Mouse (Mus musculus) cortical plate, adult 2 months (tissue): ENCODE measurements around the gene AC161166.1.

Source experiments
- CTCF ChIP-seq: fragments of 200-500 bp; IDR thresholded peaks from 2 replicates; pipeline ENCODE4 v1.5.1; 2011; ENCODE audit warnings: mild to moderate bottlenecking, control low read depth, low read length; ENCODE audit not compliant: insufficient read depth; ENCODE audit errors: extremely low read depth
- POLR2A ChIP-seq: fragments of 200-500 bp; IDR thresholded peaks from 2 replicates; pipeline ENCODE4 v1.6.1; 2011; ENCODE audit warnings: mild to moderate bottlenecking, low read length, control low read depth; ENCODE audit not compliant: insufficient read depth; ENCODE audit errors: extremely low read depth

- TF ChIP-seq CTCF, result peak; percentile 21; the same call in 1 of the 2 replicates
- no peak for TF ChIP-seq POLR2A
Observed at GRCm38 (mm10) chr7:24500929-24501328, 11.3 kb downstream of the AC161166.1 start.
